Mouse (Mus musculus) embryonic facial prominence, embryonic 11.5 days (tissue): ENCODE measurements around the gene Cldn14. TPM values are rescaled to one million over a fixed set of nuclear protein-coding genes. Genes with fewer than 3 reads are reported as not detected.
A peak's percentile ranks its signal among the peaks of the same experiment; 100 is the strongest.

Experiments used
- ATAC-seq: fragments of 200-750 bp; cut with Nextera tagmentation; replicated peaks from 2 replicates; pipeline ENCODE4 v1.8.0; 2017; ENCODE audit warnings: low read depth; ENCODE audit not compliant: insufficient number of reproducible peaks, low FRiP score, low TSS enrichment
- DNase-seq: peaks from one replicate; pipeline ENCODE4 v3.0.0-alpha.2; 2015; ENCODE audit warnings: low spot score
- H3K27ac ChIP-seq: fragments of 300-500 bp; sonication (generic); replicated peaks from 2 replicates; pipeline ENCODE4 v1.5.1; 2014; ENCODE audit warnings: mild to moderate bottlenecking, low read depth, low read length, control low read depth
- H3K27me3 ChIP-seq: fragments of 300-500 bp; sonication (generic); 2 replicates; pipeline ENCODE4 v1.6.1; 2014; ENCODE audit warnings: mild to moderate bottlenecking, low read length, moderate library complexity, mixed read lengths; ENCODE audit not compliant: control insufficient read depth, insufficient read depth
- H3K36me3 ChIP-seq: fragments of 300-500 bp; sonication (generic); replicated peaks from 2 replicates; pipeline ENCODE4 v1.6.1; 2014; ENCODE audit warnings: low read depth, mild to moderate bottlenecking, low read length, moderate library complexity, mixed read lengths; ENCODE audit not compliant: control insufficient read depth, insufficient read depth
- H3K4me1 ChIP-seq: fragments of 300-500 bp; sonication (generic); 2 replicates; pipeline ENCODE4 v1.6.1; 2014; ENCODE audit warnings: low read length, mixed read lengths; ENCODE audit not compliant: control insufficient read depth, insufficient read depth
- H3K4me2 ChIP-seq: fragments of 300-500 bp; sonication (generic); 2 replicates; pipeline ENCODE4 v1.6.1; 2014; ENCODE audit warnings: low read depth, mild to moderate bottlenecking, control low read depth, low read length, moderate library complexity
- H3K4me3 ChIP-seq: fragments of 300-500 bp; sonication (generic); 2 replicates; pipeline ENCODE4 v1.5.1; 2014; ENCODE audit warnings: low read depth, low read length, control low read depth
- H3K9ac ChIP-seq: fragments of 300-500 bp; sonication (generic); replicated peaks from 2 replicates; pipeline ENCODE4 v1.6.1; 2014; ENCODE audit warnings: mild to moderate bottlenecking, control low read depth, low read length
- H3K9me3 ChIP-seq: fragments of 300-500 bp; sonication (generic); replicated peaks from 2 replicates; pipeline ENCODE4 v1.6.1; 2016; ENCODE audit warnings: mild to moderate bottlenecking, low read length, inconsistent platforms, mixed read lengths; ENCODE audit not compliant: control insufficient read depth
- WGBS: fragments of 180-500 bp; shearing (Covaris S2); extraction: QIAGEN DNeasy Blood & Tissue Kit; methylation state at CpG from one replicate; pipeline ENCODE4 v1.1.7; 2014; 5-methylcytosine and 5-hydroxymethylcytosine counted together
- polyA plus RNA-seq: library from polyadenylated mRNA; unstranded; fragments of >200 nt; fragmentation: Nextera tagmentation; extraction: Ambion mirVana; gene quantifications from 2 replicates; pipeline ENCODE4 v1.2.1, GENCODE M21; 2014

Cldn14 gene
- polyA plus RNA-seq, 1 experiment from 2014 or later: not detected

GRCm38 (mm10) chr16:93977587-93977986, 31.1 kb downstream of the Cldn14 start:
- Histone ChIP-seq H3K4me3 (no peak overlapping the region), H3K4me2 (no peak overlapping the region), H3K9me3 (no peaks in the 10 kb centered on the region), H3K9ac (no peak overlapping the region), H3K4me1 (0 out of 2 replicates have a peak, but pooled peaks cover 2% of the 10 kb centered on the region), H3K27ac (no peak overlapping the region), H3K27me3 (no peaks in the 10 kb centered on the region), H3K36me3 (no peaks in the 10 kb centered on the region)
- DNase-seq (no peak), ATAC-seq (no peak)
- WGBS: 87% methylated on average over 6 of the region's 6 CpGs

- H3K9me3 ChIP-seq: no peaks in the 10 kb centered on the region
- WGBS: 48% methylated on average over 3 of the region's 3 CpGs
- H3K4me2 ChIP-seq: no peak overlapping the region
- H3K27ac ChIP-seq: no peak overlapping the region
- H3K36me3 ChIP-seq: no peaks in the 10 kb centered on the region
- no peak for ATAC-seq
- no peak overlapping the region for H3K9ac ChIP-seq
- peak; percentile 26 for DNase-seq
- H3K4me1 ChIP-seq: 0 out of 2 replicates have a peak, but pooled peaks cover 2% of the 10 kb centered on the region
- H3K4me3 ChIP-seq: no peak overlapping the region
- no peaks in the 10 kb centered on the region for H3K27me3 ChIP-seq
Measured at GRCm38 (mm10) chr16:93976907-93977306, 31.7 kb downstream of the Cldn14 start.

- Histone ChIP-seq H3K4me3 (no peak overlapping the region), H3K27me3 (no peaks in the 10 kb centered on the region), H3K27ac (no peak overlapping the region), H3K36me3 (no peaks in the 10 kb centered on the region), H3K4me1 (0 out of 2 replicates have a peak, but pooled peaks cover 2% of the 10 kb centered on the region), H3K9ac (no peak overlapping the region), H3K4me2 (no peak overlapping the region), H3K9me3 (no peaks in the 10 kb centered on the region)
- 80% methylated on average over 12 of the region's 12 CpGs for WGBS
- no peak for DNase-seq
- no peak for ATAC-seq
Measured at GRCm38 (mm10) chr16:93975430-93975829, 33.2 kb downstream of the Cldn14 start.

GRCm38 (mm10) chr16:93974278-93974677, 34.4 kb downstream of the Cldn14 start:
- Histone ChIP-seq H3K4me3 (no peak overlapping the region), H3K9ac (no peak overlapping the region), H3K27ac (no peak overlapping the region), H3K27me3 (no peaks in the 10 kb centered on the region), H3K36me3 (no peaks in the 10 kb centered on the region), H3K4me1 (0 out of 2 replicates have a peak, but pooled peaks cover 2% of the 10 kb centered on the region), H3K4me2 (no peak overlapping the region), H3K9me3 (no peaks in the 10 kb centered on the region)
- ATAC-seq (no peak), DNase-seq (no peak)
- 79% methylated on average over 8 of the region's 8 CpGs for WGBS

- 0 out of 2 replicates have a peak, but pooled peaks cover 2% of the 10 kb centered on the region for H3K4me1 ChIP-seq
- peak overlapping the region; percentile 10; the same call in 1 of the 2 replicates for H3K4me2 ChIP-seq
- H3K27me3 ChIP-seq: no peaks in the 10 kb centered on the region
- no peaks in the 10 kb centered on the region for H3K9me3 ChIP-seq
- H3K36me3 ChIP-seq: no peaks in the 10 kb centered on the region
- 58% methylated on average over 5 of the region's 5 CpGs for WGBS
- ATAC-seq: 0 out of 2 replicates have a peak, but pooled peaks have one; percentile 34
- H3K9ac ChIP-seq: peak overlapping the region; percentile 34; the same call in 1 of the 2 replicates
- peak; percentile 63 for DNase-seq
- H3K27ac ChIP-seq: no peak overlapping the region
- no peak overlapping the region for H3K4me3 ChIP-seq
Measured at GRCm38 (mm10) chr16:93973554-93973953, 35.1 kb downstream of the Cldn14 start.

GRCm38 (mm10) chr16:93973123-93973522, 35.5 kb downstream of the Cldn14 start:
- Histone ChIP-seq H3K27ac (no peak overlapping the region), H3K9me3 (no peaks in the 10 kb centered on the region), H3K9ac (peak overlapping the region; percentile 34; the same call in 1 of the 2 replicates), H3K27me3 (no peaks in the 10 kb centered on the region), H3K36me3 (no peaks in the 10 kb centered on the region), H3K4me2 (peak overlapping the region; percentile 10; the same call in 1 of the 2 replicates), H3K4me3 (no peak overlapping the region), H3K4me1 (0 out of 2 replicates have a peak, but pooled peaks cover 2% of the 10 kb centered on the region)
- DNase-seq (no peak), ATAC-seq (no peak)
- 31% methylated on average over 10 of the region's 10 CpGs for WGBS

- DNase-seq: no peak
- Histone ChIP-seq H3K9ac (no peak overlapping the region), H3K27me3 (no peaks in the 10 kb centered on the region), H3K4me1 (0 out of 2 replicates have a peak, but pooled peaks cover 2% of the 10 kb centered on the region), H3K27ac (no peak overlapping the region), H3K36me3 (no peaks in the 10 kb centered on the region), H3K4me2 (no peak overlapping the region), H3K9me3 (no peaks in the 10 kb centered on the region), H3K4me3 (no peak overlapping the region)
- 76% methylated on average over 11 of the region's 11 CpGs for WGBS
- no peak for ATAC-seq
Measured at GRCm38 (mm10) chr16:93971046-93971445, 37.6 kb downstream of the Cldn14 start.

GRCm38 (mm10) chr16:93967893-93968292, 40.7 kb downstream of the Cldn14 start:
- no peaks in the 10 kb centered on the region for H3K27me3 ChIP-seq
- H3K27ac ChIP-seq: no peak overlapping the region
- H3K4me3 ChIP-seq: no peak overlapping the region
- no peaks in the 10 kb centered on the region for H3K4me1 ChIP-seq
- DNase-seq (no peak), ATAC-seq (no peak)
- WGBS: 93% methylated on average over 8 of the region's 8 CpGs
- H3K4me2 ChIP-seq: no peak overlapping the region
- H3K9me3 ChIP-seq: no peaks in the 10 kb centered on the region
- H3K9ac ChIP-seq: no peak overlapping the region
- H3K36me3 ChIP-seq: no peaks in the 10 kb centered on the region
